Mouse (Mus musculus) bone marrow, adult 2 months (tissue): Measurements from ENCODE around the gene Gm5741.

Source experiments
- CTCF ChIP-seq: fragments of 200-500 bp; IDR thresholded peaks from 2 replicates; pipeline ENCODE4 v1.5.1; 2011; ENCODE audit warnings: low read length, control low read depth; ENCODE audit not compliant: control insufficient read depth, insufficient read depth
- POLR2A ChIP-seq: fragments of 200-500 bp; IDR thresholded peaks from 2 replicates; pipeline ENCODE4 v1.6.1; 2011; ENCODE audit warnings: low read depth, mild to moderate bottlenecking, control low read depth, low read length, borderline replicate concordance; ENCODE audit not compliant: control insufficient read depth

DNA sequence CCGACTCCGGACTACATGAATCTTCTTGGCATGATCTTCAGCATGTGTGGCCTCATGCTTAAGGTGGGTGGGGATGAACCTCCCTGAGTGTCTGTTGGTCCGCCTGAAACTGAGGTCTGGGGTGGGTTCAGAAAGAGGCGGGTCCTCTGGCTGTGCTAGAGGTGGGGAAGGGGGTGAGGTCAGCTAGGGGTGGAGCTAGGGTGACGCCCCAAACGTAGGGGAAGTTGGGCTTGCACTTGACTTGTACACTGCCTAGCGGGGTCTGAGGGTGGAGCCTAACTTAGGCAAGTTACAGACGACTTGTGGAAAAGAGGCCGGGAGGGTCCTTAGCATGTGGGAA, 13.4 kb upstream of the Gm5741 start, which contains the start of gene Wdr83:
- TF ChIP-seq POLR2A: no peak
- TF ChIP-seq CTCF: no peak
